Mouse (Mus musculus) heart, embryonic 14.5 days (tissue): ENCODE data around the gene Sipa1l3. TPM values are rescaled to one million over a fixed set of nuclear protein-coding genes. Genes with fewer than 3 reads are reported as not detected.

Source experiments
- ATAC-seq: fragments of 200-750 bp; cut with Nextera tagmentation; 2 replicates; pipeline ENCODE4 v1.8.0; 2017; ENCODE audit warnings: low read depth, moderate TSS enrichment; ENCODE audit not compliant: insufficient number of reproducible peaks, insufficient read depth, low FRiP score
- H3K27ac ChIP-seq, 2 experiments: fragments of 200-500 bp in 1 of 2; fragments of 300-500 bp in 1 of 2; sonication (generic) in 1 of 2; replicated peaks in 1 of 2; 2 replicates each; pipeline ENCODE4 v1.5.1; 2012 to 2014; ENCODE audit warnings: low read depth in 2 of 2, low read length in 2 of 2, control low read depth in 1 of 2, mild to moderate bottlenecking in 1 of 2, mixed read lengths in 1 of 2; ENCODE audit not compliant: control insufficient read depth in 1 of 2, insufficient read depth in 1 of 2
- H3K27me3 ChIP-seq: fragments of 300-500 bp; sonication (generic); 2 replicates; pipeline ENCODE4 v1.6.1; 2014; ENCODE audit warnings: mild to moderate bottlenecking, low read length, control low read depth; ENCODE audit not compliant: control insufficient read depth, insufficient read depth
- H3K36me3 ChIP-seq: fragments of 300-500 bp; sonication (generic); 2 replicates; pipeline ENCODE4 v1.6.1; 2014; ENCODE audit warnings: mild to moderate bottlenecking, control low read depth, low read length, mixed read lengths; ENCODE audit not compliant: control insufficient read depth, insufficient read depth
- H3K4me1 ChIP-seq, 2 experiments: fragments of 200-500 bp in 1 of 2; fragments of 300-500 bp in 1 of 2; sonication (generic) in 1 of 2; 2 replicates each; pipeline ENCODE4 v1.6.1; 2012 to 2014; ENCODE audit warnings: low read length in 2 of 2, control low read depth in 1 of 2, mixed read lengths in 1 of 2; ENCODE audit not compliant: control insufficient read depth in 2 of 2, insufficient read depth in 2 of 2
- H3K4me2 ChIP-seq: fragments of 300-500 bp; sonication (generic); 2 replicates; pipeline ENCODE4 v1.6.1; 2014; ENCODE audit warnings: mild to moderate bottlenecking, low read length
- H3K4me3 ChIP-seq, 2 experiments: fragments of 200-500 bp in 1 of 2; fragments of 300-500 bp in 1 of 2; sonication (generic) in 1 of 2; 2 replicates each; pipeline ENCODE4 v1.5.1; 2012 to 2014; ENCODE audit warnings: low read length in 2 of 2, mild to moderate bottlenecking in 2 of 2, control low read depth in 1 of 2, low read depth in 1 of 2, moderate library complexity in 1 of 2; ENCODE audit not compliant: control insufficient read depth in 1 of 2, insufficient read depth in 1 of 2
- H3K9ac ChIP-seq: fragments of 300-500 bp; sonication (generic); 2 replicates; pipeline ENCODE4 v1.6.1; 2014; ENCODE audit warnings: mild to moderate bottlenecking, low read length
- H3K9me3 ChIP-seq: fragments of 300-500 bp; sonication (generic); 2 replicates; pipeline ENCODE4 v1.6.1; 2016; ENCODE audit warnings: low read length, control low read depth; ENCODE audit not compliant: control insufficient read depth
- WGBS: fragments of 180-500 bp; shearing (Covaris S2); extraction: QIAGEN DNeasy Blood & Tissue Kit; methylation state at CpG from one replicate; pipeline ENCODE4 v1.1.7; 2014; 5-methylcytosine and 5-hydroxymethylcytosine counted together
- polyA plus RNA-seq: library from polyadenylated mRNA; unstranded; fragments of >200 nt; fragmentation: Nextera tagmentation; extraction: Ambion mirVana; gene quantifications from 2 replicates; pipeline ENCODE4 v1.2.1, GENCODE M21; 2014

Gene Sipa1l3
- polyA plus RNA-seq, 1 experiment from 2014 or later = 3.4 TPM

DNA sequence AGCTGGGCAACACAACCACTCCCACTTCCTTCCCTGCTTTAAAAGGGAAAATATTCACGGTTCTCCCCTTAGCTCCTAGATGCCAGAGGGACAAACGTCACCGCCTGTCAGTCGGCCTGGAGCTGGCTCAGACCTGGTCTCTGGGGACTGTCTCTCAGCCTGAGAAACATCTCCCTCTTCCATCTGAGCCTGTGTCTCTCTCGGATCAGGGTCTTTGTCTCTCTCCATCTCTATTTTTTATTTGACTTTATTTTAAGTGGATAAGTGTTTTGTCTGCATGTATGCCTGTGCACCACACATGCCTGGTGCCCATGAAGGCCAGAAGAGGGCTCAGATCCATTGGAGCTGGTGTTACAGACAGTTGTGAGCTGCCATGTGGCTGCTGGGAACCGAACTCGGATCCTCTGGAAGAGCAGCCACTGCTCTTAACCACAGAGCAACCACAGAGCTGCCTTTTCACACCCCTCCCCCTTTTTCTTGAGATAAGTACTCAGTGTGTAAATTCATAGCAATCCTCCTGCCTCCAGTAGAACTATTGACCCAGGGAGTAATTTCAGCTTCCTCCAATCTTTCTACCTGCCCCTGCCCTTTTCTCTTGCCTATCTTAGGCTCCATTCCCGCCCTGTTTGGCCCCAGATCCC is 225.9 kb downstream of the Sipa1l3 start:
- H3K36me3 ChIP-seq = no peaks in the 10 kb centered on the region
- H3K4me2 ChIP-seq = peak overlapping the region; percentile 22
- H3K27ac ChIP-seq = peak overlapping the region; percentile 46 to 75
- H3K4me1 ChIP-seq = peaks cover 14 to 20% of the 10 kb centered on the region in 2 experiments; a peak in 3 of 4 replicates
- H3K9me3 ChIP-seq = no peaks in the 10 kb centered on the region
- 24% methylated on average over 8 of the region's 8 CpGs for WGBS
- H3K27me3 ChIP-seq = peaks cover 12% of the 10 kb centered on the region
- no peak overlapping the region for H3K4me3 ChIP-seq
- H3K9ac ChIP-seq = no peak overlapping the region; the same call in 1 of the 2 replicates
- no peak for ATAC-seq

DNA sequence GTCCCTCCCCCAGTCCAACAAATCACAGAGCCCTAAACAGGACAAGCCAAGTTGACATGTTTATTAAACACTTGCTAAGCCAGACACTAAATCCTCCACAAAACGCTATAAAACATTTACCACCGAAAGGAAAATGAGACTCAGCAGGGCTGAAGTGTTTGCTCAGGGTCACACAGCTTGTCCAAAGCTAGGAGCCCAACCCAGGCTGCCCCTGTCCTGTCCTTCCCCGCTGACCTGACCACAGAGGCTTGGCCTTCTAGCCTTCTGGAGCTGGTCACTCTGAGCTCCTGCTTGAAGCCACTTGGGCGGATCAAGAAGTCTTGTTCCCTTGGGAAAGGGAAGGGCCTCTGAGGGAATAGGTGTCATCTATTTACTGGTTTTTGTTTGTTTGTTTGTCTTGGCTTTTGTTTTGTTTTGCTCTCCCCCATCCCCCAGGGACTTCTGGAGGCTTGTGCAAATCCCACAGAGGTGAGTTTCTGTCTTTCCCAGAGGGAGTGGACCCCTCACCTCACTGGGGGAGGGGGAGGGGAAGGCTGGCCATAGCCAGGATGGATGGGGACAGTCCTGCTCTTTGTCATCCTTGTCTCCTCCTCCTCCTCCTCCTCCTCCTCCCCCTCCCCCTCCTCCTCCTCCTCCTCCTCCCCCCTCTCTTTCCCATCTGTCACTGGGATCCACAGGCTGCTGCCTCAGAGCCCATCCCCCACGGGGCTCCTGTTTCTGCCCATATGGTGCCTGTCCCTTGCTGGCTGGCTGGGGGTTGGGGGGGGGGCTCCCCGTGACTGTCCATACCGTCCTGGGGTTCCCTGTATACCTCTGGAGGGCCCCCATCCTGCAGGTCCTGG is 226.6 kb downstream of the Sipa1l3 start:
- Histone ChIP-seq H3K4me3 (no peak overlapping the region), H3K9me3 (no peaks in the 10 kb centered on the region), H3K27ac (peak overlapping the region in 1 of 2 experiments; percentile 75; a peak in 3 of 4 replicates), H3K4me2 (peak overlapping the region; percentile 22), H3K4me1 (peaks cover 14 to 20% of the 10 kb centered on the region in 2 experiments; a peak in 3 of 4 replicates), H3K36me3 (no peaks in the 10 kb centered on the region), H3K27me3 (peaks cover 15% of the 10 kb centered on the region), H3K9ac (no peak overlapping the region)
- WGBS = 51% methylated on average over 6 of the region's 7 CpGs
- ATAC-seq = no peak

DNA sequence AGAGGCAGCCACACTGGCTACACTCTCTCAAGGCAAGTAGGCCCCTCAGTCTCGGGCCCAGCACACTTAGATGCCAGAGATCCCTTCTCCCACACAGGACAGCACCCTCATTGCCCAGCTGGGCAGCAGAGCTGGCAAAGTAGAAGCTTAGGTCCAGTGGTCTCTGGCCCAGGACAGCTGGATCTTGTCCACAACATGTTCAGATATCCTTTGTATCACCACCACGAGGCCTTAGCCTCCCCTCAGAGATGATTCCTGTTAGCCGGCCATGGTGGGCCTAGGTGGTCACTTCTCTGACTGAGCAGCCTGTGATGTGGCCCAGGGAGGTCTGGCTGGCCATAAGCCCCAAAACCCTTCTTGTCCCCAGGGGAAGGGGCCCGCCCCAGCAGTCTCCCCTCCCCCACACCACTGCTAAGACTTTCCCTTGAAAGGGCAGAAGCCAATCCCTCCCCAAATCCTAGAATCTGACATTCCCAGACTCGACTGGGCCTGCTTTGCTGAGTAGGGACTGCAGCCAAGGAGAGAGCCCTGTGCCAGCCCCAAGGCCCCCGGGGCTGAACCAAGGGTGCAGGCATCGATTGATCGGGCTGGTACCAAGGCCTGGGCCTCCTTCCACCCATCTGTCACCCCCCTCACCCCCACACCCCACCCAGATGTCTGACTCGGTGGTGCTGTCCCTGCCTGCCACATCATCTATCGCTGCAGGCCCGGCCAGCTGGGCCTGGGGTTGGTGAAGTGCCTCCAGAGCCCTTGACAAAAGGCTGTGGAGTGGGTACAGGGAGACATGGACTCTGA is 227.6 kb downstream of the Sipa1l3 start:
- Histone ChIP-seq H3K27ac (peak overlapping the region in 1 of 2 experiments; percentile 57; a peak in 2 of 4 replicates), H3K9ac (no peak overlapping the region), H3K36me3 (no peaks in the 10 kb centered on the region), H3K4me1 (peaks cover 14 to 20% of the 10 kb centered on the region in 2 experiments; a peak in 3 of 4 replicates), H3K4me2 (peak overlapping the region; percentile 83; the same call in 1 of the 2 replicates), H3K27me3 (peaks cover 21% of the 10 kb centered on the region), H3K4me3 (no peak overlapping the region), H3K9me3 (no peaks in the 10 kb centered on the region)
- ATAC-seq = no peak
- 58% methylated on average over 11 of the region's 11 CpGs for WGBS

DNA sequence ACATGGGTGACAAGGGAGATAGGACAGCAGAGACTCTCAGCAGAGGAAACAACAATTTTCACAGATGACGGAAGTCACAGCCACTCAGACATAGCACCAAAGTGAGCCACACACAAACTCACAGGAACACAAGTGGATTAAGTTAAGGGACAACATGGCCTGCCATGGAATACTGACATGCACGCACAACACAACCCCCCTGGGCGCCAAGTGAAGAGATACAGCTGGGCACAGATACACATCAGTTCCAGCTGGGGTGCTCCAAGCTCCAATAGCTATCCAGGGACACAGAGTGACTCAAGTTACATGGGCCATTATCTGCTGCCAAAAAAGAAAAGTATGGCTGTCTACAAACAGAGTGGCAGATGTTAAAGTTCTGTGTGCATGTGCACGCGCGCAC is 228.6 kb downstream of the Sipa1l3 start:
- ATAC-seq = no peak
- Histone ChIP-seq H3K4me1 (peaks cover 14 to 20% of the 10 kb centered on the region in 2 experiments; a peak in 3 of 4 replicates), H3K4me2 (peak overlapping the region; percentile 83), H3K9me3 (no peaks in the 10 kb centered on the region), H3K27ac (0 out of 4 replicates have a peak overlapping the region, but pooled peaks of 1 of the 2 experiments have one; percentile 14), H3K27me3 (peaks cover 21% of the 10 kb centered on the region), H3K36me3 (no peaks in the 10 kb centered on the region), H3K9ac (peak overlapping the region; percentile 65), H3K4me3 (peak overlapping the region; percentile 51 to 56)
- 82% methylated on average over 6 of the region's 6 CpGs for WGBS

DNA sequence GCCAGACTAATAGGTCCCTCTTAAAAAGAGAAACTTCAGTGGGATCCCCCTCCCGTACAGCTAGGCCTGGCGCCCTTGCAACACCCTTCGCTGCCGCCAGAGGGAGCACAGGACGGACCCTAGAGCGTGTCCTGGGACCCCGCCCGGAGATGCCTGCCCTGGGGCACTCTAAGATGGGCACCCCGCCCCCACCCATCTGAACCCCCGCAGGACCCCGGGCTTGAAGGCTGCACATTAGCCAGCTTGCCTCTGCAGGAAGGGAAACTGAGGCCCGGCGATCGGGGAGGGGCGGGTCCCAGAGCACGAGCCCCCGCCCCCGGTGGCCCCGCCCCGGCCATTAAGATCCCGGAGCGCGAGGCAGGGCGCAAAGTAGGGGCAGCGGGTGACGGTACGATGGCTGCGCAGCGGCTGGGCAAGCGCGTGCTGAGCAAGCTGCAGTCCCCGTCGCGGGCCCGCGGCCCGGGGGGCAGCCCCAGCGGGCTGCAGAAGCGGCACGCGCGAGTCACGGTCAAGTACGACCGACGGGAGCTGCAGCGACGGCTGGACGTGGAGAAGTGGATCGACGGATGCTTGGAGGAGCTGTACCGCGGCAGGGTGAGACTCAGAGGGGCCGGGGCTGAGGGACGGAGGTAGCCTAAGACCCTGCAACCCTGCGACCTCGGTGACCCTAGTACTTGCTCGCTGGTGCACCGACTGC is 229.4 kb downstream of the Sipa1l3 start, which contains the start of gene Ppp1r14a:
Gene Ppp1r14a, plus strand, starts transcription at position 367 of the 697 bp plus-strand sequence.
- Histone ChIP-seq H3K27ac (0 out of 4 replicates have a peak within 1 kb of the TSS, but pooled peaks of 1 of the 2 experiments have one; percentile 14), H3K4me3 (peak within 1 kb of the TSS; percentile 51 to 56), H3K9ac (peak within 1 kb of the TSS; percentile 65), H3K4me2 (peak within 1 kb of the TSS; percentile 83), H3K36me3 (no peaks in the 10 kb centered on the region), H3K27me3 (peaks cover 21% of the 10 kb centered on the region), H3K9me3 (no peaks in the 10 kb centered on the region), H3K4me1 (peaks cover 14 to 20% of the 10 kb centered on the region in 2 experiments; a peak in 3 of 4 replicates)
- ATAC-seq = peak; percentile 26; the same call in 1 of the 2 replicates
- 2% methylated on average over 55 of the region's 59 CpGs for WGBS

DNA sequence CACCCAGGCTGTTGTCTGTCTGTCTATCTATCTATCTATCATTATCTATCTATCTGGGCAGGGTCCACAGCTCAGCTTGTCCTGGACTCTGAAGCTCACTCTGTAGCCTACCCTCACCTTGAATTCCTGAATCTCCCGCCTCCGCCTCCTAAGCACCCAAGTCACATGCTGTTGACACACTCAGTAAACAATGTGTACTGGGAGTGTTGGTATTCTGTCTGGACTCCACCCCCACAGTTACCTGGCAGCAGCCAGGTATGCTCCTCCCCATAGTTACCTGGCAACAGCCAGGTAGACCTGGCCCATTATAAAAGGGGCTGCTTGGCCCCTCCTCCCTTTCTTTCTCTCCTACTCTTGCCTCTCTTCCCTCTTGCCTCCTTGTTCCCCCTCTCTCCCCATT is 230.4 kb downstream of the Sipa1l3 start:
- Histone ChIP-seq H3K27ac (no peak overlapping the region), H3K9ac (no peak overlapping the region), H3K4me2 (no peak overlapping the region), H3K27me3 (peaks cover 17% of the 10 kb centered on the region; the same call in 1 of the 2 replicates), H3K4me3 (no peak overlapping the region), H3K36me3 (no peaks in the 10 kb centered on the region), H3K4me1 (peaks cover 11 to 20% of the 10 kb centered on the region in 2 experiments; a peak in 3 of 4 replicates), H3K9me3 (no peaks in the 10 kb centered on the region)
- no peak for ATAC-seq
- 90% methylated on average over 2 of the region's 2 CpGs for WGBS
